Mouse (Mus musculus): ENCODE data around the gene Mblac1.

Mblac1 gene

GRCm38 (mm10) chr5:138219864-138220263, 25.8 kb downstream of the Mblac1 start:
- DNase-seq = no peak

- peak; percentile 84 for DNase-seq
Measured at GRCm38 (mm10) chr5:138222111-138222510, 28.0 kb downstream of the Mblac1 start.

GRCm38 (mm10) chr5:138223287-138223686, 29.2 kb downstream of the Mblac1 start:
- DNase-seq = no peak

- DNase-seq = no peak
Measured at GRCm38 (mm10) chr5:138225700-138226099, 31.6 kb downstream of the Mblac1 start, which contains the start of gene Nxpe5. Nxpe5 (plus strand) TSS chr5:138225898.

GRCm38 (mm10) chr5:138226491-138226890, 32.4 kb downstream of the Mblac1 start:
- DNase-seq = no peak

- no peak for DNase-seq
Measured at GRCm38 (mm10) chr5:138227367-138227766, 33.3 kb downstream of the Mblac1 start.

- DNase-seq = no peak
Measured at GRCm38 (mm10) chr5:138228026-138228425, 33.9 kb downstream of the Mblac1 start.

GRCm38 (mm10) chr5:138229511-138229910, 35.4 kb downstream of the Mblac1 start:
- DNase-seq = no peak

- no peak for DNase-seq
Measured at GRCm38 (mm10) chr5:138233778-138234177, 39.7 kb downstream of the Mblac1 start.

- DNase-seq = no peak
Measured at GRCm38 (mm10) chr5:138234224-138234623, 40.1 kb downstream of the Mblac1 start.

GRCm38 (mm10) chr5:138241511-138241910, 47.4 kb downstream of the Mblac1 start:
- DNase-seq = no peak
